ENCODE assay signal across 8 mouse cellular contexts in genomic region chr2:36009386-36009785, GRCm38 (mm10). TPM values are rescaled to one million over a fixed set of nuclear protein-coding genes. Genes with fewer than 3 reads are reported as not detected.
DNase-seq lines count a peak whose midpoint lies in the region; ATAC-seq and TF ChIP-seq lines count a peak whose summit lies in the region.

No protein-coding gene starts in this region.

- peaks cover 4% of the 10 kb centered on the region for H3K27me3 ChIP-seq in C2C12 (ENCODE audit: control insufficient read depth, insufficient read depth, insufficient read length)

- H3K36me3 ChIP-seq in C2C12 (ENCODE audit: control insufficient read depth, insufficient read depth) (no peaks in the 10 kb centered on the region), ES-E14 (ENCODE audit: control insufficient read depth, insufficient read depth, low read length, poor library complexity, severe bottlenecking) (no peaks in the 10 kb centered on the region)

- in situ Hi-C loops in ES-E14 (cut with MboI; ENCODE audit: low sequenced_read_pairs in 2 of 2, unreplicated experiment in 2 of 2), result loop anchor here in 1 of 2 experiments (5.0 kb wide), 1 partner anchor 203 kb away; no protein-coding TSS in a partner anchor

- H3K4me1 ChIP-seq in ES-E14 (ENCODE audit: control insufficient read depth in 2 of 2, insufficient read depth in 2 of 2, low read length in 2 of 2, poor library complexity in 1 of 2), result no peaks in the 10 kb centered on the region

- H3K4me3 ChIP-seq in C2C12 (ENCODE audit: insufficient read depth, poor library complexity, severe bottlenecking) (no peak overlapping the region), ES-E14 (ENCODE audit: insufficient read depth in 1 of 2, low read depth in 1 of 2, low read length in 2 of 2, poor library complexity in 1 of 2, severe bottlenecking in 1 of 2) (no peak overlapping the region)

- H3K9me3 ChIP-seq in ES-E14 (ENCODE audit: control insufficient read depth, insufficient read depth, low read depth, low read length), result no peaks in the 10 kb centered on the region

- TF ChIP-seq CTCF in C2C12 (IDR thresholded peaks at IDR 0.05; ENCODE audit: control insufficient read depth, insufficient read depth, insufficient read length), result peak; percentile 44

- H3K27ac ChIP-seq in ES-E14 (ENCODE audit: insufficient read depth, low read depth, low read length, poor library complexity, severe bottlenecking), result no peak overlapping the region

- ATAC-seq in erythroid progenitor cell, adult 5-6 weeks (replicated peaks; ENCODE audit: low FRiP score, poor library complexity, severe bottlenecking), result no peak

- H3K79me3 ChIP-seq in C2C12 (ENCODE audit: low read depth), result no peaks in the 10 kb centered on the region

- no peak overlapping the region for H3ac ChIP-seq in C2C12 (ENCODE audit: control insufficient read depth, insufficient read length, low read depth)

- no peaks in the 10 kb centered on the region for H3K79me2 ChIP-seq in C2C12 (ENCODE audit: control insufficient read depth, insufficient read depth)

- peak; percentile 59 for DNase-seq in ES-E14 (ENCODE audit: low read depth, low spot score)
- DNase-seq in cerebellum, adult 18-20 months, result peak; percentile 48 to 56
- DNase-seq in forelimb bud, embryonic 11.5 days (ENCODE audit: low read depth, low spot score), result peak; percentile 88
- peak; percentile 70 for DNase-seq in kidney, postnatal 14 days
- peak; percentile 59 for DNase-seq in lung, postnatal 25 days (ENCODE audit: low spot score)
- DNase-seq in right cerebral cortex, postnatal 10 days (ENCODE audit: low spot score in 2 of 2), result peak; percentile 66 to 87

- no peak overlapping the region for H3K9ac ChIP-seq in ES-E14 (ENCODE audit: insufficient read depth, low read depth, low read length, poor library complexity, severe bottlenecking)

TF ChIP-seq in C2C12, 6 proteins besides CTCF, POLR2A, EP300 and RAD21:
- no peak for TF ChIP-seq MYOD1 (IDR thresholded peaks at IDR 0.05; ENCODE audit: control insufficient read depth, insufficient read length, low read depth)
- no peak for TF ChIP-seq MAX (IDR thresholded peaks at IDR 0.05)
- no peak for TF ChIP-seq MYOG (IDR thresholded peaks at IDR 0.05; ENCODE audit: control insufficient read depth, extremely low read depth, insufficient read length)
- no peak for TF ChIP-seq FOSL1 (IDR thresholded peaks at IDR 0.05; ENCODE audit: insufficient read depth, low read length, poor library complexity, severe bottlenecking)
- no peak for TF ChIP-seq USF1 (IDR thresholded peaks at IDR 0.05; ENCODE audit: low read depth)
- TF ChIP-seq CEBPB (IDR thresholded peaks at IDR 0.05; ENCODE audit: low read depth), result no peak
TF ChIP-seq in C2C12: peak in this region for 0.

TF ChIP-seq in ES-E14, 5 proteins besides CTCF, POLR2A, EP300 and RAD21:
- TF ChIP-seq HCFC1 (IDR thresholded peaks at IDR 0.05; ENCODE audit: borderline replicate concordance, insufficient read depth, low read length) (no peak), ZNF384 (IDR thresholded peaks at IDR 0.05; ENCODE audit: low read depth, low read length) (no peak), ZC3H11A (IDR thresholded peaks at IDR 0.05; ENCODE audit: borderline replicate concordance, low read depth, low read length) (peak; percentile 89; the same call in 1 of the 2 replicates), MAFK (IDR thresholded peaks at IDR 0.05; ENCODE audit: insufficient read depth, low read depth, low read length) (no peak), CHD2 (IDR thresholded peaks at IDR 0.05; ENCODE audit: low read depth, low read length) (no peak)

RNA-seq across cellular contexts. Expression of gene Ttll11, which starts 29.7 kb away (rescaled TPM):
- 7.0 TPM for polyA plus RNA-seq in C2C12 (2012; fragmentation: generic; extraction: Trizol)
- 0.16 and 0.31 TPM in 2 replicates for total RNA-seq in ES-E14 (2012; rRNA removed)
- total RNA-seq in erythroid progenitor cell, adult 5-6 weeks (2015; ENCODE audit: low replicate concordance), result not detected in 2 replicates
- total RNA-seq in erythroid progenitor cell, adult 5-6 weeks (2017; ENCODE audit: low replicate concordance), result not detected in 2 replicates

RNA-seq across cellular contexts. Expression of gene Ndufa8, which starts 39.8 kb away (rescaled TPM):
- polyA plus RNA-seq in C2C12 (2012; fragmentation: generic; extraction: Trizol), result 260 TPM
- 80.0 and 89.0 TPM in 2 replicates for total RNA-seq in ES-E14 (2012; rRNA removed)
- 10.1 and 21.6 TPM in 2 replicates for total RNA-seq in erythroid progenitor cell, adult 5-6 weeks (2015; ENCODE audit: low replicate concordance)
- 16.4 and 26.1 TPM in 2 replicates for total RNA-seq in erythroid progenitor cell, adult 5-6 weeks (2017; ENCODE audit: low replicate concordance)

RNA-seq across cellular contexts. Expression of gene Morn5, which starts 39.9 kb away (rescaled TPM):
- 0.11 TPM for polyA plus RNA-seq in C2C12 (2012; fragmentation: generic; extraction: Trizol)
- total RNA-seq in ES-E14 (2012; rRNA removed), result not detected in 2 replicates
- total RNA-seq in erythroid progenitor cell, adult 5-6 weeks (2015; ENCODE audit: low replicate concordance), result not detected in 2 replicates
- total RNA-seq in erythroid progenitor cell, adult 5-6 weeks (2017; ENCODE audit: low replicate concordance), result not detected in 2 replicates
